Mouse (Mus musculus) CD4-positive helper T cell, adult 2 months (primary cell): ENCODE results near the gene Gm49510.
A peak's percentile ranks its signal among the peaks of the same experiment; 100 is the strongest.

Experiments
- DNase-seq: peaks from one replicate; pipeline ENCODE4 v3.0.0-alpha.2; 2012; ENCODE audit warnings: low read depth, missing footprints, low spot score

The Gm49510 gene

GRCm38 (mm10) chr15:78914823-78915659 lies 15.6 kb downstream of the Gm49510 start:
- no peak for DNase-seq

- DNase-seq, result peak; percentile 86
Measured at GRCm38 (mm10) chr15:78915660-78916017, 16.2 kb downstream of the Gm49510 start.

DNA sequence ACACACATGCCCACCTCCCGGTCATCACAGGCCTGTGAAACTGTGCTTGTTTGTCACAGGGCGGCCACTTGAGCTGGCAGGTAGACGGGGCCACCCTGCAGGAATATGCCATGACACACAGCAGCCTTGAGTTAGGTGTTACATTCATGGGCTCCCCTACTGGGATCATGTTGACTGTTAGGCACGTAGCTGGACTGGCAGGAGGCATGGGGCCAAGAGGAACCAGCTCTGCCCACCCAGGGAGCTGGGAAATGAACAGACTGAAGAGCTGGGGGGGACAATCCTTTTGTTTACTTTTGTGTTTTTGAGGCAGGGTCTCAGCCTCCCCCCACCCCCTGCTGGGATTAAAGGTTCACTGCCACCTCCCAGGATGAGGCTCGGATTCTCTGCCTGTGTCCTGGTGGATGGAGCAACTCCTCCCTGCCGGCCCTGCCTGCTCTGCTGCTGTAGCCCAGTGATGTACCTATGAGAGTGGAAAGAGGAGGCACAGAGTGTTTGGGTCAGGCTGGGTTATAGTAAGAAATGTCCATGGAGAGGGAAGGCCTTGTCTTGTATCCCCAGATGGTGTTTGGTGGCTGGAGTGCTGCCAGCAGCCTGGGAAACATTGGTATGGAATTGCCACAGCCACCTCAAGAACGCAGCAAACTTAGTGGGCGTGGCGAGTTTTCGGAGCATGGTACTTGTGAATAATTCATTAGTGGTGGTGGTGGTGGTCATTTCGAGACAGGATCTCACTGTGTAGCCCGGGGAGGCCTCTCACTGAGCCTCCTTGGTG lies 16.8 kb downstream of the Gm49510 start:
- DNase-seq, result no peak

GRCm38 (mm10) chr15:78918126-78918525 lies 18.7 kb downstream of the Gm49510 start:
- DNase-seq, result no peak

DNA sequence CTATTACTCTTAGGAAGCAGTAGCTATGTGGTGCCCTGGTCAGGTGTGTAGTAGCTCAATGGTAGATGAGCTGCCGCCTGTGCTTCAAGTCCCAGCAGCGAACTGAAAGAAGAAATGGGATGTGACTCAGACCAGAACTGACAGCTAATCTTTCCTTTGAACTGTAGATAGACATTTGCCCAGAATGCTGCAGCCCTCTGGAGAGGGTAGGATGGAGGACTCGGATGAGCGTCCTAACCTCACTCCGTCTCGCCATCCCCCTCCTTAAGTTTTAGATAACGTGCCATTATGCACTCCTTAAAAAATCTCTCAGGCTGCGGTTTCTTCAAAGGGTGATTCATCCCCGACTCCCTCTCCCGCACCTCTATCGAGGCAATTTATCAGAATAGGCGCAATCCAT lies 20.4 kb downstream of the Gm49510 start:
- DNase-seq, result no peak

DNA sequence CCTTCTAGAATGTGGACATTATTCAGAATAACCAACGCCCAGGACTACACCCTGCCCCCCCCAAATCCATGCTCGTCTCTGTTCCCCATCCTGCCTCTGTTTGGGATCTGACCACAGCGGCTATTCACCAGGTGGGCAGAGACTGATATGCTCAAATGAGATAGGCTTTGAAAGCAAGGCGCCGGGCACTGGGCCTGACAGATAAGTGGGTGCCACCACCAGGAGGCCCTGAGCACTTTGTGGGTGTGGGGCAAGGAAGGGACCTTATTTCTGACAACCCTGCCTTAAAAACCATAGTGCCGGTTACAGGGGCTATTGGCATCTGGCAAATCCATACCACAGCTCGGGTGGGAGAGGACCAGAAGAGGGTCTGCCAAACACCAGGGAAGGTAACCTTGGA lies 23.2 kb downstream of the Gm49510 start:
- DNase-seq, result no peak

DNA sequence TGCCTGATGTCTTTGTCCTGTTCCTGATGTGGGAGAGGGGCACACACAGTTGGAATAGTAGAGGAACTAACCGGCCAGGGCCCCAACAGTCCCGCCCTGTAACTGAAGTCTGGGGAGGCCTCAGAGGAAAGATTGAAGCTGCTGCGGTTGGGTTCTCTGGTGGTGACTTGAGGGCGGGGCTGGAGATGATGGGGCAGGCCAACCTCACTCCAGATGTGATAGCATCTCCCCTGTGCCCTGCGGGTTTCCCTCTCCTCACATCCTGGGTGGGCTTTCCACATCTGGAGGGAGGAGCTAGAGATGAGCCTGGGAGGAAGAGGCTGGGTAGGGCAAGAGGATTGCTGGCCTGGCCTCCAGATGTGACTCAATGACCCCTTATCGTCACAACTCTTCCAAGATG lies 24.1 kb downstream of the Gm49510 start:
- peak; percentile 89 for DNase-seq

- DNase-seq, result no peak
Measured at GRCm38 (mm10) chr15:78925129-78925528, 25.7 kb downstream of the Gm49510 start.

- DNase-seq, result peak; percentile 84
Measured at GRCm38 (mm10) chr15:78926021-78926919, 26.8 kb downstream of the Gm49510 start, which contains the start of gene Lgals1. Gene Lgals1, plus strand, starts transcription at chr15:78926725.

DNA sequence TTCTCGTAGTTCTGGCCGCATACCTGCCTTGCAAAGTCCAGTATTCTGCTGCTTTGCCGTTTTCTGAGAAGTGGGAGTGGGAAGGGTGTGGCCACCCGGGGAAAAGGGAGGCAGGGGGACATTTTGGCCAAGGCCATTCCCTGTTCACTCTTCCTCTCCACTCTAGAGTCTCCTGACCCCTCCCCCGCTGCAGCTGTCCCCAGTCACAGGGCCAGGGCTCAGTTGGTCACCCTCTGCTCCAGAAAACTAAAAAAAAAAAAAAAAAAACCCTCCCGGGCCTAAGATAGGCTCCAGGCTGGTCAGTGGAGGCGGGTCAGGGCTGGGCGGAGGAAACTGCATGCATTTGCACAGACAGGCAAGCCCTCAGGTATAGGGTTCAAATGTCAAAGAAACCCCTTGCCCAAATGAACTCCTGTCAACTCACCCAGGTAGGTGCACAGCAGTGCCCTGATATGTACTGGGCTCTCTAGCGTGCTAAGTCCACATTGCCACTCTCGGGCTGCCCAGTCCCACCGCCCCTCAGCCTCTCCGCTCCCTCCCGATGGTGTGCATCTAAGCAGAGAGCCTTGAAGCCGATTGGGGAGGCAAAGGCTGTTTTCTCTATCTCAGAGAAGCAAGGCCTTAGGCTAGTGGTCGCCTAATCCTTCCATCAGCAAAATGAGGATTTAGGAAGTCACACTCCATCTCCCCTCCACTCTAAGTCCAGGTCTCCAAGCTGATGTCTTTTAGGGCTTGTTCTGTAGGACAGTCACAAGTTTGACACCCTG lies 27.7 kb downstream of the Gm49510 start:
- peak; percentile 28 for DNase-seq

DNA sequence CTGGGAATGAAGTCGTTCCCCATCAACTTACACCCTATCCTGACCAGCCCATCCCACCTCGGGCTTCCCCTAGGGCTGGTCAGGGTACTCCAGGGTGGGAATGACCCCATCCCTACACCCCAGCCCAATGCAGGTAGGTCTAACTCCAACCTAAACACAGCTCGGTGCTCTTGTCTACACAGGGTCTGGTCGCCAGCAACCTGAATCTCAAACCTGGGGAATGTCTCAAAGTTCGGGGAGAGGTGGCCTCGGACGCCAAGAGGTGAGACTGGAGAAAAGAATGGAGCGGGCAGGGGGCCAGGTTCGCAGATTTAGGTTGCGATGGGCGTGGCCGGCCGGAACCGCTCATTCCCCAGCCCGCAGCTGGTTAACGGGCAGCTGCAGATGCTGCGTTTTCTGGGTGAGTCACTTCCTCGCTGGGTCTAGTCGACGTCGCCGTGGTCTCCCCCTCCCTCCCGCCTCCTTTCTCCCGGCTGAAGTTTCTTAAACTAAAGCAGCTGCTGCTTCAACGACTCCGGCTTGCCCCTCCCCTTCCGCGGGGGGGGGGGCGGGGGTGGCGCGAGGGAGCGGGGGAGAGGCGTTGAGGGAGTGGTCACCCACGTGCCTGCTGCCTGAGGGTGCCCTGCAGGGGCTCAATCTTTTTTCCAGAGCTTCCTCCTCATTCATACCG lies 28.5 kb downstream of the Gm49510 start:
- peak; percentile 94 for DNase-seq

DNA sequence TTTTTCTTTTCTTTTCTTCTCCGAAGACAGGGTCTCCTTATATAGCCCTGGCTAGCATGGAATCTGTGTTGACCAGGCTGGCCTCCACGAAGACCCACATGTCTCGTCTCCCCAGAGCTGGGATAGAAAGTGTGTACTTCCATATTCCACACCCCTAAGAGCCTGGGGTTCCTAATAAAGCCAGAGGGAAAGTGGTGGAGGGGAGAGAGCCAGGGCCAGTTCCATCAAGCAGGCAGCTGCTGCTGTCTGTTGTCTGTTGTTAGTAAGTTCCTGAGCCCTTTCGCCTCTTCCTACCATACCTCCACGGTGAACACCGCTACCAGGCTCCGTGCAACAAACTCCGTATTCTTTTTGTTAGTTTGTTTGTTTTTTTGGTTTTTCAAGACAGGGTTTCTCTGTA lies 29.1 kb downstream of the Gm49510 start:
- peak; percentile 30 for DNase-seq

- no peak for DNase-seq
Measured at GRCm38 (mm10) chr15:78930192-78930706, 30.8 kb downstream of the Gm49510 start.

DNA sequence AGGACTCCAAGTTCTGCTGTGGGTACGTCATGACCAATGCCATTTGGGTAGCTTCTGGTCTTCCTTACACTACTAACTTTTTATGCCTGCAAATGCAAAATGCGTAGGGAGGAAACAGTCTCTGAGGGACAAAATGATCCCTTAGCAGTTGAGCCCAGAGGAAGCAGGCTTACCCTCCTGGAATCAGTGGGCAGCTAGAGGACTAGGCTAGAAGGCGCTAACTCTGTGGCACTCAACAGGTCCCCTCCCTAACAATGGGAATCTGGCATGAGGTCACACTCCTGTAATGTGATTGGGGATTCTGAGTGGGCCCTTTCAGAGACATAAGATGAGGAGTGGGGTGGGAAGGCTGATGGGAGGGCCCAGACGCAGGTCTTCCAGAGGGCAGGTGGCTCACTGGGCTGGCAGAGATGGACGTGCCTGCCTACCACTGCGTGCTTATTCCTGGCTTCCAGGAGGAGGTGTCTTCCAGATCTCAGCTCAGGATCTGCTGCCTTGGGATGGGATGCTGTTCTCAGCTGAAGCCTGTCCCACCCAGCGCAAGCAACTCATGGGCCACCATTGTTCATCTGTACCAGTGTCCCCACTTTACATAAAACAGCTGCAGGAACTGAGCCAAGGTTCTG lies 31.4 kb downstream of the Gm49510 start:
- DNase-seq, result no peak

DNA sequence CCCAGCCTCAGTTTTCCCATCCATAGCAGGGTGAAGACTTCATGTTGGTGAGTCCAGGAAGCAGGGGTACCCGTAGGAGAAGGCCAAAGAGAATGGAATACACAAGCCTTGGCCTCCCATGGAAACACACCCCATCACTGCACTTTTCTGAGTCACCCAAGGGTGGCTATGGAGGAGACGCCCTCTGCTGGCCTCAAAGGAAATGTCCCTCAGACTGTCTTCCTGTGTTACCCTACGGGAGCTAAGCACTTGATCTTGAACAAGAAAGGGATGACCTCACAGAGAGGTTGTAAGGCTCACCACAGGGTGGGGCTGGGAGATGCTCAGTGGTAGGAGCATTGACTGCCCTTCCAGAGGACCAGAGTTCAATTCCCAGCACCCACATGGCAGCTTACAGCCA lies 32.1 kb downstream of the Gm49510 start:
- peak; percentile 87 for DNase-seq

- peak; percentile 93 for DNase-seq
Measured at GRCm38 (mm10) chr15:78934784-78935320, 35.4 kb downstream of the Gm49510 start, which contains the start of gene Nol12. Gene Nol12, plus strand, starts transcription at chr15:78934933.

GRCm38 (mm10) chr15:78936403-78936802 lies 36.9 kb downstream of the Gm49510 start:
- no peak for DNase-seq

DNA sequence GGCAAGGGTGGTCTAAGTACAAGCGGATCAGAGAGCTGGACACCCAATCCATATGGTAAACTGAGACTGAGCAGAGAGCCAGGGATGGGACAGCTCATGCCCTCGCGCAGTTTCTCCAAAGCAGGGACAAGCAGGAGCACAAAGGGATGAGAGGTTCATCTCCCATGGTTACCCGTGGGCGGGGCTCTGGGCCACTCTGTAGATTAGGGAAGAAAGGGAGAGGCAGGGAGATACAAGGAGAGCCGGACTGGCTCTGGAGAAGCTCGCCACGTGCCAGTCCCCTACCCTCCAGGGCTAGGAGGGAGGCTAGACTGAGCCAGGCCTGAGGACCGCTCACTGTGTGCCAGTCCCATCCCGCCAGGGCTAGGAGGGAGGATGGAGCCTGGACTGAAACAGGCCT lies 37.8 kb downstream of the Gm49510 start:
- DNase-seq, result no peak

DNA sequence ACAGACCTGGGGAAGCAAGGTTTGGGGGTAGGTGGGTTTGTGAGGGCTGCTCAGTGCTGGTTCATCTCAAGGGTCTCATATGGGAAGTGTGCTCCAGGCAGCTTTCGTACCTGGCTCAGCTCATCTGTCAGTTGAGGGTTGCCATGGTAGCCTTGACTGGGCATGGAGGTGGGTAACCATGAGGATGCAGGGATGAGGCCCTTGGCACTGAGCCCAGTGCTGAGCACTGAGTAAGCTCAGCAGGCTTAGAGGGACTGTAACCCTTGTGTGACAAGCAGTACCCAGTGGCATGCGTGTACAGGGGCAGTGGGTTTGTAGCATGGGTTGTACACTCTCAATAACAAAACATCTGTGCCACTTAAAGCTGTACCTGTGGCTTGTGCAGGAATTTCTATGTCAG lies 38.5 kb downstream of the Gm49510 start:
- DNase-seq, result no peak
